Mouse (Mus musculus) ES-Bruce4 (cell line): ENCODE data around the gene Disp2.

Source experiments
- CTCF ChIP-seq: IDR thresholded peaks from one replicate; pipeline ENCODE4 v1.8.1; 2011; ENCODE audit warnings: low read depth, low read length
- POLR2A ChIP-seq: IDR thresholded peaks from one replicate; pipeline ENCODE4 v1.8.1; 2011; ENCODE audit warnings: low read length; ENCODE audit not compliant: insufficient read depth

DNA sequence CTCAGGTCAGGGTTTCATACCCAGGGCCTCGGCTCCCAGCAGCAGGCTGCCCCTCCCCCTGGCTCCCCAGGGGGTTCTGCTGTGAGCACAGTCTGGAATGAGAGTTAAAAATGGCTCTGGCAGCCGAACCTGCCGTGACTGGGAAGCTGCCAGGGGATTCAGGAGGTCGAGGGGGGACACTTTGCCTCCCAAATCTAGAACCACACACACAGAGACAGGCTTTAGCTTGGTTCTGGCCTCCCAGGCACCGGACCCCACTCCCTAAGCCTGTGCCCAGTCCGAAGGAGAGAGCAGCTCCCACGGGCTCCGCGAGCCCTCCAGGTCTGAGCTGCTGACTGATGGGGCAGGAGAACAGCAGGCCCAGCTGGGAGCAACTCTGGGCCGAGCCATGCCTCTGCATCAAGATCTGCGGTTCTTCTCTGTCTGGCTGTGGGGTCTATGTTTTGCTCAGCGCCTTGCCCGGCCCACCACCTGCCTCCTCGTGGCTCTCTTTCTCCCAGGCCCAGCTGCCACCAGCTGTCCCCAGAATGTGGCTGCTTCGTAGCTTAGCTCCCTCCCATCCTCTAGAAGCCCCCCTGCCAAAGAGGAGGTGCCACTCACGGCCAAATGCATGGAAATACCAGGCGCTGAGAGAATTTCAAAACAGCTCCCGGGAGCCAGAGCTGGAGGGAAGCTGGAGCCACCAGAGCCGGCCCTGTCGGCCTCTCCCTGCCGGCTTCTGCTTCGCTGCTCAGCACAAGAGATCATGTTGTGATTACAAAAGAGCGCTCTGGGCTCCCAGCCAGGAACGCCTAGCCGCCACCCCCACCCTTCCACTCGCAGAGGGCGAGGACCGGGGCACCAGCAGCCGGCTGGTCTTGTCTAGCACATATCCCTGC, 17.4 kb upstream of the Disp2 start, which contains the start of gene Ccdc9b:
- TF ChIP-seq POLR2A (no peak), CTCF (no peak)
